Mouse (Mus musculus) E14TG2a.4 (cell line): ENCODE data around the gene Rab5c.

Source experiments
- CTCF ChIP-seq: conservative IDR thresholded peaks from 2 replicates; pipeline ENCODE4 v1.5.1; 2014; ENCODE audit warnings: low read length
- NANOG ChIP-seq: IDR thresholded peaks from 2 replicates; pipeline ENCODE4 v1.6.1; 2014; ENCODE audit warnings: borderline replicate concordance, low read length, mixed read lengths
- POU5F1 ChIP-seq: IDR thresholded peaks from 2 replicates; pipeline ENCODE4 v1.6.1; 2014; ENCODE audit warnings: low read length, borderline replicate concordance

GRCm38 (mm10) chr11:100714534-100714915, 23.5 kb downstream of the Rab5c start:
- TF ChIP-seq CTCF = peak; percentile 68
- TF ChIP-seq NANOG = no peak
- no peak for TF ChIP-seq POU5F1
